Mouse (Mus musculus) embryonic fibroblast, embryonic 13.5 days (primary cell): ENCODE data around the gene Vps26c. TPM values are rescaled to one million over a fixed set of nuclear protein-coding genes. Genes with fewer than 3 reads are reported as not detected.

ENCODE experiments used
- H3K27ac ChIP-seq: 2 replicates; pipeline ENCODE4 v1.5.1; 2012; ENCODE audit warnings: low read length, control low read depth, inconsistent platforms; ENCODE audit not compliant: insufficient read depth
- H3K4me1 ChIP-seq: 2 replicates; pipeline ENCODE4 v1.6.1; 2011; ENCODE audit warnings: low read length; ENCODE audit not compliant: control insufficient read depth, insufficient read depth
- H3K4me3 ChIP-seq: 2 replicates; pipeline ENCODE4 v1.5.1; 2011; ENCODE audit warnings: mild to moderate bottlenecking, control low read depth, low read length; ENCODE audit not compliant: insufficient read depth
- CTCF ChIP-seq: IDR thresholded peaks from 2 replicates; pipeline ENCODE4 v1.5.1; 2011; ENCODE audit warnings: mild to moderate bottlenecking, control low read depth, low read length, moderate library complexity, borderline replicate concordance; ENCODE audit not compliant: insufficient read depth
- POLR2A ChIP-seq: IDR thresholded peaks from 2 replicates; pipeline ENCODE4 v1.6.1; 2011; ENCODE audit warnings: low read depth, mild to moderate bottlenecking, control low read depth, low read length, moderate library complexity
- polyA plus RNA-seq: library from polyadenylated mRNA; stranded (reverse); fragments of >200 nt; gene quantifications from 2 replicates; pipeline ENCODE4 v1.2.4, GENCODE M21; 2011; ENCODE audit warnings: low read depth; ENCODE audit not compliant: missing spikeins, insufficient read length

Vps26c gene
- polyA plus RNA-seq, 1 experiment: 46.2 TPM

DNA sequence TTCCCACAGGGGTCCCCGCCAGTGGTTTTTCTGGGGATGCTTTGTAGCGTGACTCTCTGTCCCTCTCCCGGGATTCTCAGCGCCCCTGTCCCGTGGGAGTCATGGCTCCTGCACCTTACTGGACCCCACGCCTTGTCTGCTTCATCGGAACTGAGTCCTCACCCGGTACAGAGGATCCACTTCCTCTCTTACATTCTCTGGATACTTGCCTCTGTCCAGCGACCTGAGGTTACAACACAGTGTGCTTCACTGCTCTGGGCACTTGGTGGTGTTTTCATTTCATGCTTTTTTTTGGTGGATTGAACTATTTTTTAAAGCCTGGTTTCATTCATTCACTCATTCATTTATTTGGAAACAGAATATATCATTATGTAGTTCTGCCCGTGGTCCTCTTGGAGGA is 23.2 kb upstream of the Vps26c start:
- Histone ChIP-seq H3K4me1 (no peaks in the 10 kb centered on the region), H3K4me3 (no peak overlapping the region), H3K27ac (no peak overlapping the region)
- TF ChIP-seq POLR2A: no peak
- TF ChIP-seq CTCF: no peak

DNA sequence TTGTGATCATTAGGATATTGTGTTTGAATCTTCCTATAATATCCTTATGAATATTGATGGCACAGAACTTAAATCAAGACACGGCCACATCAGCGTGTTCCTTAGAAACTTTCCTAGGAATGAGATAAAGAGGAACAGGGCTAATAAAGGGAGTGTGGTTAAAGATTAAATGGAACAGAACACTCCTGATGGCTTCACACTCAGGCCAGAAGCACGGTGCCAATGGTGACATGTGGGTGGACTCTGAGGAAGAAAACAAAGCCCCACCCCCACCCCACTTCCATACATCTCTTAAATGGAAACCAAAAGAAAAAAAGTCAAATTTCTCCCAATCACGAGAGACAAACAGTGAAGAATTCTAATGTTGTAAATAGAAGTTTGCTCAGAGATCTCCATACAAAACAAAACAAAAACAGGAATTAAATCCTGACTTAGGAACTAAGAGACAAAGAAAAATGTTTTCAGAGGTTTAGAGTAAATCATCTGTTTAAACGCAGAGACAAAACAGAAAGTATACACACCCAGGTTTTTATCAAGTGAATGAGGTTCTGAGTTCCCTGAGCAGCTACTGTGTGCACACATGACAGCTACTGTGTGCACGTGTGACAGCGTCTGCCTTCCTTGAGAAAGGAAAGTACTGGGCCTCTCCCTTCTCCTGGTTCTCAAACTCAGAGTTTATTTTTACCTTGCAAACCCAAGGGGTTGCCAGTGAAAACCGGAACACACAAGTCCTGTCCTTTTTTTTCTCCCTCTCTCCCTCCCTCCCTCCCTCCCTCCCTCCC is 19.3 kb upstream of the Vps26c start:
- peaks cover 2% of the 10 kb centered on the region for H3K4me1 ChIP-seq
- no peak for TF ChIP-seq CTCF
- no peak for TF ChIP-seq POLR2A
- H3K4me3 ChIP-seq: no peak overlapping the region
- H3K27ac ChIP-seq: no peak overlapping the region

DNA sequence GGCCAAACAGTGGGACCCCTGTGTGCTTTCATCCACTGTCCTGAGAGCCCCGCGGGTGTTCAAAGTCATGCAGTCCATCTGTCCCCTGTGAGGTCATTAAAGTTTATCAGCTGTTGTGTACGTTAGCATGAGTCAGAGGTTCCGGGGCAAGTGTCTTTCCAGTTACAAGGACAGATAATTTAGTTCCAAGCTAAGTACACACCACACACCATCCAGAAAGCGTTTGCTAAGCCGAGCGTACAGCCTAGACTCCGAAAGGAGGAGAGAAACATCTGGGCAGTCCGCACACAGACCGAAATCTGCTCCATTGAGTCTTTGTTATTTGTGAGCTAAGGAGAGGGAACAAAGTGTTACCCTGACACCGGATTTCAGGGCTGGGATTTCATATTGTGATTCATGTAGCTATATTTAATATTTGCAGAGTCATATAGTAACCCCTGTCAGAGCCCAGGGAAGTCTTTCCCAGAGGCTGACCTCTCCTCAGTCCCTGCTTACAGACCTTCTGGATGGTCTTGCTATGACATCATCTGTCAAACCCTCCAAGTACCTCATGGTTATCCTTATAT is 18.0 kb upstream of the Vps26c start:
- Histone ChIP-seq H3K4me3 (no peak overlapping the region), H3K27ac (peak overlapping the region; percentile 50; the same call in 1 of the 2 replicates), H3K4me1 (peaks cover 2% of the 10 kb centered on the region)
- no peak for TF ChIP-seq CTCF
- TF ChIP-seq POLR2A: no peak

DNA sequence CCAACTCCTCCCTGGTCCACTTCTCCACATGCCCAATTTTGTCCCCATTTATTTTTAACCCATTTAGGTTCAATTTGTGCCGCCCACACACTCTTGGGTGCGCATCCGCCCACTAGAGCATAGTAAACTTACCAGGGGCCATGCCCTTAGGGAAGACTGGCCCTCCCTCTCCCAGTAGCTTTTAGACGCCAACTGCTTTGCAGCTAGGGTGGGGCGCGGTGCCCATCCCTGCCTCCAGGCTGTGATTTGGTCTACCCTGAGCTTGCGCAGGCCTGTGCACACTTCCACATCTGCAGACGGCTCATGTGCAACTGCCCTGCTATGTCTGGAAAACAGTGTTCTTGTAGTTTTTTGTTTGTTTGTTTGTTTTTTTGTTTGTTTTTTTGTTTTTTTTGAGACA is 16.3 kb upstream of the Vps26c start:
- H3K4me3 ChIP-seq: no peak overlapping the region
- no peak for TF ChIP-seq POLR2A
- no peak for TF ChIP-seq CTCF
- H3K4me1 ChIP-seq: peaks cover 2% of the 10 kb centered on the region
- no peak overlapping the region for H3K27ac ChIP-seq

DNA sequence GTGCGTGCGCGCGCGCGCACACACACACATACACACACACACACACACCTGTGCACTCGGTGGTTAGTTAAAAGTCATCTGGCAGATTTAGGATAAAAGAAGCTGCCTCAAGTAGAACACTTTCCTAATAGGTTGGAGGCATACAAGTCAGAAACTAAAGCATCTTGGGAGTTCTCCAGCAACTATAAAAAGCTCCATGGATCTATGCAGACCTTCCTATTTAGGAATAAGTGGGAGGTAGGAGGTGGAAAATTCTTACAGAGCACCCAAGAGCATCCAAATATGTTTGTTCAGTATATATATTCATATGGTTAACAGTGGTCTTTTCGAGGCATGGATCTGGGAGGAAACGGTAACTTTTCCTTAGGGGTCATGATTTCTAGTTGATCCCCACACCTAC is 13.5 kb upstream of the Vps26c start:
- Histone ChIP-seq H3K4me1 (peaks cover 8% of the 10 kb centered on the region), H3K27ac (no peak overlapping the region), H3K4me3 (no peak overlapping the region)
- no peak for TF ChIP-seq POLR2A
- TF ChIP-seq CTCF: no peak

DNA sequence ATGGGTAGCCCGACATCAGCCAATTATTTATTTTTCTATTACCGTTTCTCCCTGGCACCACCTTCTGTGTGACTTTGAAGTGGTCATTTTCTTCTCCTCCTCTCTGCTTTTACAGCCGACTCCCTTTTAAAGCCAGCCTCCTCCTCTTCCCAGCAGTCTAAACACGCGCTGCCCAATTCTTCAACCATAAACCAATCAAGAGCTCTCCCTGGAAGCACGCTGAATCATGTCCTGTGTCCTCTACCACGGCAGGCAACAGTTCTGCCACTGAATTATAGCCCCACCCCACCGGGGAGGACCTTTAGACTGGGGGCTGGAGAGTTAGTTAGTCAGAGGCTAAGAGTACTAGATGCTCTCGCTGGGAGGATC is 10.5 kb upstream of the Vps26c start:
- Histone ChIP-seq H3K4me1 (peaks cover 6% of the 10 kb centered on the region; the same call in 1 of the 2 replicates), H3K4me3 (no peak overlapping the region), H3K27ac (peak overlapping the region; percentile 84)
- TF ChIP-seq CTCF: no peak

DNA sequence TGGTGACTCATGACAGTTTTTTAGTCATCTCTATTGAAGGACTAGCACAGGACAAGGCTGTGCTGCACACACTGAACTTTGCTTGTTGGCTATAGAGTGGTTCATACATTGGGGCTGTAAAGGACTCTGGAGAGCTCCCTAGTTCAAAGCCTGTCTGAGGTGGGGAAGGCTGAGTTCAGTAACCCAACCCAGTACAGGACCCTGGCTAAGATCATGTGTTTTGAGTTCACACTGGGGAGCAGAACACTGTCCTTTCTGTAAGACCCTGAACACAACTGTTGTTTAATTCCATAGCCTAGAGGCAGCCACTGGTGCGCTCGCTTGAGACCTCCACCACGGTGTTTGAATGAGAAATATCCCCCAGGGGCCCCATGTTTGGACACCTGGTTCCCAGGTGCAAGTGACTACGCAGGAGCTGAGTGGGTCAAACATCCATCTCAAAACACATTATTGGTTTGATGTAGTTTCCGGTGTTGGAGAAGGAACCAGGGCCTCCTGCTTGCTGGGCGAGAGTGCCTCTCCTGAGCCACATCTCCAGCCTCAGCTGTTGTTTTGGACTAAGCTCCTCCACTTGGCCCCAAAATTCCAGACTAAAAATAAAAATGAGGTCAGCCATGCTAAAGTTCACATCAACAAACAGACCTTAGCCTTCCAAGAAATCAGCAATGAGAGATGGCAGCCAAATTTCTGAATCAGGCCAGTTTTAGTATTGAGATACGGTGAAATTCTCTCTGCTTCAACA is 10.0 kb upstream of the Vps26c start:
- TF ChIP-seq CTCF (no peak), POLR2A (no peak)
- H3K27ac ChIP-seq: peak overlapping the region; percentile 84
- peaks cover 6% of the 10 kb centered on the region; the same call in 1 of the 2 replicates for H3K4me1 ChIP-seq
- H3K4me3 ChIP-seq: no peak overlapping the region

DNA sequence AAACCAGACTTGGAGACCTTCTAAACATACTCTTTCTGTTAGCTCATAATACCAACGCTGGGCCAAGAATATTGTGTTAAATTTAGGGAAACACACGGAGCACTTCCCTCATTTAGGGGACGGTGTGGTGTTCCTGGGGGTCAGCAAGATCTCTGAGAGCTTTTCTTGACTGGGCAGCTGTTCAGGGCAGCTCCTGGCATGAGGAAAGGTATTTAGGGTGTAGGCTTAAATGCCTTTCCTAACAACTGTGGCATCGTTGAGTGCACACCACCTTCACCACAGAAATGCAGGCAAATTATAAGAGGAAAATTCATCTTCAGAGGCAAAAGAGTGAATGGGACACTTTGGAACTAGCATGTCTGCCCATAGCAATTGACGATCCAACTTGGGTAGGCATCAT is 9.1 kb upstream of the Vps26c start:
- no peak overlapping the region for H3K27ac ChIP-seq
- no peak overlapping the region for H3K4me3 ChIP-seq
- H3K4me1 ChIP-seq: peaks cover 6% of the 10 kb centered on the region; the same call in 1 of the 2 replicates
- no peak for TF ChIP-seq POLR2A
- TF ChIP-seq CTCF: no peak

DNA sequence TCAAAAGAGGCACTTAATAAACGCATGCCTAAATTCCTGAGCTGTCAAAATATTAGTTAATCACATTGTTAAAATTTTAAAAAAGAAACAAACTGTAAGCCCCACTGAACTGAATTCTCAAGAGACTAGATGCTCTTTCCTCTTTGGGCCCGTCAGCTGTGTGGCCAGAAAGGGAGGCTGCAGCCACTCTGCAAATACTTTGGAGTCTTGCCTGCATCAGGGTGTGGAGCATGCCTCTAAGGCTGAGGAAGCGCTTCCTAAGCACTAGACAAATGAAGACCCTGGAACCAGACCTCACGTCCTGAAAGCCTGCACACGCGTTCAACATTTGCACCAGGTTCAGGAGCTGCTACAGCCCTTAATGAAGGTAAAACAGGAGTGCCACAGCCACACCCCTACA is 7.0 kb upstream of the Vps26c start:
- TF ChIP-seq POLR2A: no peak
- TF ChIP-seq CTCF: no peak
- Histone ChIP-seq H3K4me1 (peaks cover 6% of the 10 kb centered on the region; the same call in 1 of the 2 replicates), H3K4me3 (no peak overlapping the region), H3K27ac (no peak overlapping the region)

DNA sequence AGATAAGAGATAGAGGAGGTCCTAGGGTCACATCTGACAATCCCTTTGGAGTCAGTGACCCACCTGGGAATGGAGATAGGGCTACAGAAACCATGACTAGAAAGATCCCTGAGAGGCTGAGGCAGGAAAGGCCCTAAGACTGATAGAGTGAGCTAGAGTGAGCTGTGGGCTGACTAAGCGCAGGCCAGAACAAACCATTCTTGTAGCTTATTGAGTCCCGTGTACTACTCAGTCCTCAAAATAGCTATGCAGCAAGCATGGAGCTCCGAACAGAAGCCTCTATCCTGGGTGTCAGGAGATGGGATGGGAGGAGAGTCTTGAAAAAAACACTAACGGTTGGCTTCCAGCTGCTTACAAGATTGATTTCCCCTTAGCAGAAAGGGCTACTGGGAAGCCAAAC is 4.6 kb upstream of the Vps26c start:
- H3K4me3 ChIP-seq: no peak overlapping the region
- H3K27ac ChIP-seq: no peak overlapping the region
- TF ChIP-seq POLR2A (no peak), CTCF (no peak)
- H3K4me1 ChIP-seq: peaks cover under 1% of the 10 kb centered on the region; the same call in 1 of the 2 replicates
